31 mouse cellular contexts compared by ENCODE assay signal in genomic region chrX:11863106-11863505, GRCm38 (mm10).
"Had no signal": no experiment of that assay in that cellular context is flagged by ENCODE, and none has a peak within 500 bp of the region (broad histone marks: within the 10 kb centered on the region; RNA-seq: fewer than 3 reads in every experiment).

No protein-coding gene starts in this region.

- H3K27ac ChIP-seq: limb, embryonic 10.5 days; limb, embryonic 12.5 days; limb, embryonic 13.5 days; limb, embryonic 15.5 days; liver, embryonic 12.5 days; liver, embryonic 13.5 days; liver, embryonic 14.5 days; liver, embryonic 15.5 days; lung, embryonic 15.5 days; macrophage; midbrain, embryonic 10.5 days; midbrain, embryonic 12.5 days; midbrain, embryonic 15.5 days; neural tube, embryonic 12.5 days; neural tube, embryonic 13.5 days had no signal

- ATAC-seq: liver, embryonic 12.5 days; liver, postnatal 0 days; lung, postnatal 0 days; midbrain, embryonic 15.5 days; midbrain, embryonic 16.5 days had no signal

- H3K4me3 ChIP-seq: limb, embryonic 10.5 days; limb, embryonic 12.5 days; limb, embryonic 13.5 days; limb, embryonic 15.5 days; liver, embryonic 12.5 days; liver, embryonic 13.5 days; liver, embryonic 15.5 days; lung, embryonic 15.5 days; megakaryocyte, embryonic 14.5 days; midbrain, embryonic 10.5 days; midbrain, embryonic 12.5 days; midbrain, embryonic 15.5 days; myocyte; neural tube, embryonic 12.5 days; neural tube, embryonic 13.5 days had no signal

- H3K27me3 ChIP-seq: midbrain, embryonic 15.5 days had no signal

- H3K4me1 ChIP-seq: liver, embryonic 12.5 days; liver, embryonic 13.5 days; liver, embryonic 15.5 days had no signal

- H3K9ac ChIP-seq: limb, embryonic 12.5 days; limb, embryonic 13.5 days; limb, embryonic 15.5 days; liver, embryonic 12.5 days; liver, embryonic 13.5 days; liver, embryonic 14.5 days; liver, embryonic 15.5 days; liver, postnatal 0 days; lung, embryonic 14.5 days; lung, embryonic 15.5 days; midbrain, embryonic 12.5 days; midbrain, embryonic 15.5 days; neural tube, embryonic 12.5 days; neural tube, embryonic 13.5 days had no signal

- H3K36me3 ChIP-seq: limb, embryonic 10.5 days; limb, embryonic 12.5 days; limb, embryonic 13.5 days; limb, embryonic 15.5 days; liver, embryonic 12.5 days; liver, embryonic 13.5 days; liver, embryonic 15.5 days; lung, embryonic 15.5 days; midbrain, embryonic 10.5 days; midbrain, embryonic 12.5 days; midbrain, embryonic 15.5 days; neural tube, embryonic 12.5 days; neural tube, embryonic 13.5 days had no signal

- H3K4me2 ChIP-seq: limb, embryonic 12.5 days; limb, embryonic 13.5 days; limb, embryonic 15.5 days; liver, embryonic 11.5 days; liver, embryonic 12.5 days; liver, embryonic 13.5 days; liver, embryonic 15.5 days; lung, embryonic 14.5 days; lung, embryonic 15.5 days; midbrain, embryonic 12.5 days; midbrain, embryonic 15.5 days; neural tube, embryonic 12.5 days; neural tube, embryonic 13.5 days had no signal

- H3K9me3 ChIP-seq: limb, embryonic 10.5 days; limb, embryonic 12.5 days; limb, embryonic 13.5 days; limb, embryonic 15.5 days; liver, embryonic 12.5 days; liver, embryonic 13.5 days; liver, embryonic 15.5 days; lung, embryonic 15.5 days; megakaryocyte, embryonic 14.5 days; midbrain, embryonic 10.5 days; midbrain, embryonic 12.5 days; midbrain, embryonic 15.5 days; neural tube, embryonic 12.5 days; neural tube, embryonic 13.5 days had no signal

- DNase-seq: left cerebral cortex, postnatal 4 days; liver; liver, embryonic 13.5 days; liver, postnatal 0 days; lung, adult 18-20 months; lung, adult 2 months; lung, embryonic 14.5 days; lung, postnatal 10 days; lung, postnatal 14 days; lung, postnatal 36 days; lung, postnatal 4 days; midbrain, embryonic 14.5 days had no signal
